Mouse (Mus musculus): Measurements from ENCODE around the gene Zfp750.

Gene Zfp750

GRCm38 (mm10) chr11:121536528-121536927, 17.4 kb upstream of the Zfp750 start:
- DNase-seq, result no peak

GRCm38 (mm10) chr11:121529747-121530146, 10.6 kb upstream of the Zfp750 start:
- DNase-seq, result no peak

- DNase-seq, result no peak
Measured at GRCm38 (mm10) chr11:121524191-121524590, 5.1 kb upstream of the Zfp750 start.

- no peak for DNase-seq
Measured at GRCm38 (mm10) chr11:121522156-121522762, 3.1 kb upstream of the Zfp750 start.

GRCm38 (mm10) chr11:121520761-121521160, 1.6 kb upstream of the Zfp750 start:
- no peak for DNase-seq

GRCm38 (mm10) chr11:121519703-121520102, 570 bp upstream of the Zfp750 start:
- no peak for DNase-seq

- no peak for DNase-seq
Measured at GRCm38 (mm10) chr11:121517687-121518465, 1.3 kb downstream of the Zfp750 start.

GRCm38 (mm10) chr11:121516906-121517305, 2.2 kb downstream of the Zfp750 start:
- DNase-seq, result peak; percentile 50

GRCm38 (mm10) chr11:121515996-121516395, 3.1 kb downstream of the Zfp750 start:
- no peak for DNase-seq

- DNase-seq, result no peak
Measured at GRCm38 (mm10) chr11:121512896-121513572, 6.1 kb downstream of the Zfp750 start.

GRCm38 (mm10) chr11:121510512-121511246, 8.5 kb downstream of the Zfp750 start:
- DNase-seq, result no peak

- no peak for DNase-seq
Measured at GRCm38 (mm10) chr11:121508478-121508877, 10.7 kb downstream of the Zfp750 start.

- no peak for DNase-seq
Measured at GRCm38 (mm10) chr11:121502000-121502860, 16.9 kb downstream of the Zfp750 start.

GRCm38 (mm10) chr11:121501525-121501924, 17.6 kb downstream of the Zfp750 start:
- no peak for DNase-seq

GRCm38 (mm10) chr11:121500595-121500994, 18.5 kb downstream of the Zfp750 start:
- no peak for DNase-seq

- no peak for DNase-seq
Measured at GRCm38 (mm10) chr11:121490651-121491050, 28.5 kb downstream of the Zfp750 start.

- DNase-seq, result no peak
Measured at GRCm38 (mm10) chr11:121485882-121486281, 33.3 kb downstream of the Zfp750 start.

GRCm38 (mm10) chr11:121481129-121481528, 38.0 kb downstream of the Zfp750 start:
- no peak for DNase-seq

GRCm38 (mm10) chr11:121479476-121480203, 39.5 kb downstream of the Zfp750 start:
- DNase-seq, result no peak

GRCm38 (mm10) chr11:121475699-121476415, 43.3 kb downstream of the Zfp750 start:
- peak; percentile 88 for DNase-seq

GRCm38 (mm10) chr11:121474831-121475230, 44.3 kb downstream of the Zfp750 start:
- no peak for DNase-seq

All from kidney, postnatal 10 days (tissue).